Mouse (Mus musculus) 416B (cell line): ENCODE measurements around the gene Hsd17b6.
"Not testable (repeated sequence)": the region's sequence is repeated elsewhere in the genome, so short reads cannot be mapped to it uniquely, and the experiment has no call there.

Experiments
- DNase-seq: peaks from one replicate; pipeline ENCODE4 v3.0.0; 2011; ENCODE audit warnings: low read depth

Gene Hsd17b6

GRCm38 (mm10) chr10:128007446-128007845, at the start of gene Hsd17b6:
Gene Hsd17b6, minus strand, starts transcription at chr10:128007611.
- DNase-seq: no peak

- DNase-seq: no peak
Measured at GRCm38 (mm10) chr10:128053001-128053400, 45.6 kb upstream of the Hsd17b6 start.

DNA sequence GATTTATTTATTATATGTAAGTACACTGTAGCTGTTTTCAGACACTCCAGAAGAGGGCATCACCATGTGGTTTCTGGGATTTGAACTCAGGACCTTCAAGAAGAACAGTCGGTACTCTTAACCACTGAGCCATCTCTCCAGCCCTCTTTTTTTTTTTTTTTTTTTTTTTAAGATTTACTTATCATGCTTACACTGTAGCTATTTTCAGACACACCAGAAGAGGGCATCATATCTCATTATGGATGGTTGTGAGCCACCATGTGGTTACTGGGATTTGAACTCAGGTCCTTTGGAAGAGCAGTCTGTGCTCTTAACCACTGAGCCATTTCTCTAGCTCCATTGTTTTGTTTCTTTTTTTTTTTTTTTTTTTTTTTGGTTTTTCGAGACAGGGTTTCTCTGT, 44.7 kb upstream of the Hsd17b6 start:
- not testable (repeated sequence) for DNase-seq

- no peak for DNase-seq
Measured at GRCm38 (mm10) chr10:128051589-128051988, 44.2 kb upstream of the Hsd17b6 start.

DNA sequence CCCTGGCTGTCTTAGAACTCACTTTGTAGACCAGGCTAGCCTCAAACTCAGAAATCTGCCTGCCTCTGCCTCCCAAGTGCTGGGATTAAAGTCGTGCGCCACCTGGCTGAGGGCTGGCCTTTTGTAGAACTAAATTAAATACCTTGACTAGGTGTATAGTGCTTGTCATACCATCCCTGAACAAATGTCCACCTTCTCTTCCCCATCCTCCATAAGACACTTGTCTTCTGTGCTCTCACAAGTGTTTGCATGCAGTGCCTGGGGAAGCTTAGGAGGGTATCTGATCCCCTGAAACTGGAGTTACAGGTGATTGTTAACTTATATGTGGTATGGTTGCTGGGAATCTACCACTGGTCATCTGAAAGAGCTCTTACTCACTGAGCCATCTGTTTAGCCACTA, 42.9 kb upstream of the Hsd17b6 start:
- no peak for DNase-seq

DNA sequence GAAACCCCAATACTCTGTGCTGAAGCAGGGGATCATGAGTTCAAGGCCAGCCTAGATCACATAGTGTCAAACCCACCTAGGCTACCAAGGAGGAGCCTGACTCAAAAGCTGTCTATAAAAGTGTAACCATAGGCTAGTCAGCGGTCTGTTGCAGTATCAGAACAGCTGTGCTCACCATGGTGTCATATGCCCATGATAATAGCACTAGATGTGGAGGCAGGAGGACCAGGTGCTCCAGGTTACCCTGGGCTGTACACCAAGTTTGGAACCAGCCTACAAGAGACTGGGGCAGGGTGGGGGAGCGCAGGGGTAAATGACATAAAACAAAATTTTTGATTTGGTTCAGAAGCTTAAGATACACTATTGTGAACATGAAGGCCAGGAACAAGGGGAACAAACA, 42.3 kb upstream of the Hsd17b6 start:
- DNase-seq: no peak

- no peak for DNase-seq
Measured at GRCm38 (mm10) chr10:128048157-128048556, 40.7 kb upstream of the Hsd17b6 start.

- no peak for DNase-seq
Measured at GRCm38 (mm10) chr10:128043041-128043835, 35.8 kb upstream of the Hsd17b6 start.

DNA sequence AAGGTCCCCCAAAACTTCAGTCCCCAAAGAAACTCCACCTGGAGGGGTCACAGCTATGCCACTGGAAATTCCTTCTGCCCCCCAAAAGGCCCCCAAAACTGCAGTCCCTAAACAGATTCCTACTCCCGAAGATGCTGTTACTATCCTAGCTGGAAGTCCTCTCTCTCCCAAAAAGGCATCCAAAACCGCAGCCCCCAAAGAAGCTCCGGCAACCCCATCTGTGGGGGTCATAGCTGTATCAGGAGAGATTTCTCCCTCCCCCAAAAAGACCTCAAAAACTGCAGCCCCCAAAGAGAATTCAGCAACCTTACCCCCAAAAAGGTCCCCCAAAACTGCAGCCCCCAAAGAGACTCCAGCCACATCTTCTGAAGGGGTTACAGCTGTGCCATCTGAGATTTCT, 35.1 kb upstream of the Hsd17b6 start:
- no peak for DNase-seq

DNA sequence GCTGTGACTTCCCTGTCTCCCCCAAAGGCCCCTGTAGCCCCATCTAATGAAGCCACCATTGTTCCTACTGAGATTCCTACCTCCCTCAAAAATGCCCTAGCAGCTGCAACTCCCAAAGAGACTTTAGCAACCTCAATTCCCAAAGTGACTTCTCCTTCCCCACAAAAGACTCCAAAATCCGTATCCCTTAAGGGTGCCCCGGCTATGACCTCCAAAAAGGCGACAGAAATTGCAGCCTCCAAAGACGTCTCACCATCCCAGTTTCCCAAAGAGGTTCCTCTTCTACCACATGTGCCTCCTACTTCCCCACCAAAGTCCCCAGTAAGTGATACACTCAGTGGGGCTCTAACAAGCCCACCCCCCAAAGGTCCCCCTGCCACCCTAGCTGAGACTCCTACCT, 34.2 kb upstream of the Hsd17b6 start:
- no peak for DNase-seq

DNA sequence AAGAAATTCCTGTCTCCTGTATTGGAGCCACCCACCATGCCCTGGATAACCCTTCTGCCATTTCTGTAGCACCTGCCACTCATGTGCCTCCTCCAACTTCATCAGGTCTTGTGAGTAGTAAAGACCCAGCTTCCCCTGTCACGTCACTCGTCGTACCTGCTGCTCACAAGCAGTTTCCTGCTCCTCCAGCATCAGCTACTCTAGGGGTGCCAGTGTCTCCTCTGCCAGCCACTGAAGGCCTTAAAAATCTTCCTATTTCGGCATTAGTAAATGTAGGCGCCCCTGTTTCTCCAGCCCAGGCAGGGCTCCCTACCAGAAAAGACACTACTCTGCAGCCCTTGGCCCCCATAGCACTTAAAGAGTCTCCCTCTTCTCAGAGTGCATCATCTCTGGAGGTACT, 32.9 kb upstream of the Hsd17b6 start:
- DNase-seq: no peak

DNA sequence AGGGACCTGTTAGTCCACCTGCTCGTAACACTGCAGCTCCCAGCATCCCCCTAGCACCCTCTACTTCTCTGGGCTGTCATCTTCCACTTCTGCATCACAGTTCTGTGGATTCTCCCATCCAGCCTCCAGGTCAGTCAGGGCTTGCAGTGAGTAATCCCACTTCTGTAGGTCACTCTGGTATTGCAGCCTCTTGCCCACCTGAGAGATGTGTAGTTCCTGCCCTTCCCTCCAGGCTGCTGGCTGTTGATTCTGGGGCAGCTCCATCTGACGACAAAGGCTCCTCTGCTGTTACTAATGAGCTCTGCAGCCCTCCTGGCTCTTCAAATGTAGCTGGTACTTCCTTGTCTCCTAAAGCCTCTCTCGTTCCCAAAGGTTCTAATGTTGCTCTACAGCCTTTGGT, 32.4 kb upstream of the Hsd17b6 start:
- no peak for DNase-seq

- DNase-seq: no peak
Measured at GRCm38 (mm10) chr10:128039167-128039566, 31.8 kb upstream of the Hsd17b6 start.

DNA sequence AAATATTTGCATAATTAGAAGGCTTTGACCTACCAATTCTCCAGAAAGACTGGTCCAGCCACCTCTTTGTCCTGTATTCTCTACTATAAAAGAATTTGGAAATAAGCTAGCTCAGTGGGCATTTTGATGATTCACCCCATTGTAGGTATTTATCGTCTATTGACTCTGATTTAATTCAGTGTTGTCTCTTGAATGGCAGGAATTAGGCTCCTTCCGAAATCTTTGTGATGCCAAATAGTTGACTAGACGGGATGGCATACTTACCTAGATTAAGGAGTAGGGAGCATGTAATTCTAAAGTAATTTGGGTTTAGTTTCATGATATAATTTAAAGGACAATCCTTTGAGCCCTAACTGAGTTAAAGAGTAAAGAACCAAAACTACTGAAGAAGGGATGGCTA, 30.5 kb upstream of the Hsd17b6 start:
- no peak for DNase-seq

DNA sequence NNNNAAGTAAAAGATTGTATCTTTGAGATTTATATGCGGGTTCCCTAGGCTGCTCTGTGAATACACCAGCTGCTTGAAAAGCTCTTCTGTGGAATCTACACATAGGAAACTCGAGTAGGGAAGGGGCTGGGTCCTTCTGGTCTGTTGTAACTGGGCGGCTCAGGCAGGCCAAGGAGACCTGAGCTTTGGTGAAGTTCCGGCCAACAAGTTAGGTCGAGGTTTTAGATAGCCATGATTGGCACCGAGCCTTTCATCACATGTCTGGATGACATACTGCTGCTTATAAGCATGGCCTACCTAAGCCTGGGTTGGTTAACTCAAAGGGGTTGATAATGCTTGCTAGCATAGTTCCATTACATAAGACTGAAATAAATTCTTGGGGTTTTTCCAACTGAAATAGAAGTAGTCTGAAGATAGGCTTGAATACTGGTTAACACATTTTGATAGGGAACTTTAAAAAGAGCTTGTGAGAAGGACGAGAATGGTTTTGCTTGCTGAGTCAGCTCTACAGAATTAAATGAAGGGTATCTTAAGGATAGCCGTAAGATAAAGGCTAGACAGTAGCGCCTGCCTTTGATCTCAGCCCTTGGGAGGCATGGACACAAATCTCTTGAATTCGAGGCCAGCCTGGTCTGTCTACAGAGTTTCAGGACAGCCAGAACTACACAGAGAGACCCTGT, 29.5 kb upstream of the Hsd17b6 start:
- DNase-seq: peak; percentile 90

DNA sequence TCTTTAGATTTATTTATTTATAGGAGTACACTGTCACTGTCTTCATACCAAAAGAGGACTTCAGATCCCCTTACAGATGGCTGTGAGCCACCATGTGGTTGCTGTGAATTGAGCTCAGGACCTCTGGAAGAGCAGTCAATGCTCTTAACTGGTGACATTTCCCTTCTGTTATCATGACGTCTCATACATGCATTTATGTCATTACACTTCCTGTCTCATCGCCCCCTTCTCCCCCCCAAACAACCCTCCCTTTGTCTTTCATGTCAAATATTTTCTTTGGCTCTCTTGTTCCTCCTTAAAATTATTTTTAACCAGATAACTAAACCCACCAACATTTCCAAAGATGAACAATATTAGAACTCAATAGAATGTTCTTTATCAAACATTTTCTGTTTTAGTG, 23.4 kb upstream of the Hsd17b6 start:
- DNase-seq: no peak

- DNase-seq: no peak
Measured at GRCm38 (mm10) chr10:128029931-128030330, 22.5 kb upstream of the Hsd17b6 start.

- no peak for DNase-seq
Measured at GRCm38 (mm10) chr10:128023496-128023895, 16.1 kb upstream of the Hsd17b6 start.

- no peak for DNase-seq
Measured at GRCm38 (mm10) chr10:128022196-128022595, 14.8 kb upstream of the Hsd17b6 start.

GRCm38 (mm10) chr10:128015068-128015934, 7.9 kb upstream of the Hsd17b6 start, which contains the start of gene Prim1:
Gene Prim1, plus strand, starts transcription at chr10:128015168.
- DNase-seq: peak; percentile 90

GRCm38 (mm10) chr10:128009735-128010134, 2.3 kb upstream of the Hsd17b6 start:
- DNase-seq: no peak

- DNase-seq: peak; percentile 85
Measured at GRCm38 (mm10) chr10:128008207-128008889, 937 bp upstream of the Hsd17b6 start.
